Mouse (Mus musculus): ENCODE measurements around the gene Smim11. TPM values are rescaled to one million over a fixed set of nuclear protein-coding genes. Genes with fewer than 3 reads are reported as not detected.

The Smim11 gene
- total and polyA plus RNA-seq, 3 experiments = 81.5 to 84.7 TPM; not detected in 1

- TF ChIP-seq MEF2A (IDR thresholded peaks at IDR 0.05; ENCODE audit: extremely low read depth, insufficient replicate concordance, low read depth, low read length, poor library complexity, severe bottlenecking) (no peak), CHD2 (IDR thresholded peaks at IDR 0.05; ENCODE audit: low read length) (no peak), POLR2AphosphoS2 (IDR thresholded peaks at IDR 0.05; ENCODE audit: low read length) (peak; percentile 71), POLR2A (IDR thresholded peaks at IDR 0.05; ENCODE audit: control insufficient read depth in 1 of 2, insufficient read depth in 1 of 2, low read depth in 1 of 2, low read length in 2 of 2, poor library complexity in 1 of 2) (peak in 1 of 2 experiments; percentile 85; a peak in 2 of 4 replicates)
Measured at GRCm38 (mm10) chr16:92300649-92301411, at the start of gene Smim11 (continued).

GRCm38 (mm10) chr16:92254316-92254715, 46.8 kb upstream of the Smim11 start:
- TF ChIP-seq USF1 (IDR thresholded peaks at IDR 0.05; ENCODE audit: low read depth, low read length) (no peak), ZKSCAN1 (IDR thresholded peaks at IDR 0.05; ENCODE audit: low read depth, low read length) (no peak), MAZ (IDR thresholded peaks at IDR 0.05; ENCODE audit: low read depth, low read length) (no peak), MXI1 (IDR thresholded peaks at IDR 0.05; ENCODE audit: low read depth, low read length) (no peak), ZC3H11A (IDR thresholded peaks at IDR 0.05; ENCODE audit: low read depth, low read length) (no peak), MAFK (IDR thresholded peaks at IDR 0.05; ENCODE audit: borderline replicate concordance, low read depth, low read length) (no peak), RAD21 (IDR thresholded peaks at IDR 0.05; ENCODE audit: low read depth, low read length) (no peak)

GRCm38 (mm10) chr16:92267861-92268260, 33.2 kb upstream of the Smim11 start:
- TF ChIP-seq E2F4 (IDR thresholded peaks at IDR 0.05; ENCODE audit: borderline replicate concordance, low read depth, low read length) (no peak), MXI1 (IDR thresholded peaks at IDR 0.05; ENCODE audit: low read depth, low read length) (no peak), TCF12 (IDR thresholded peaks at IDR 0.05; ENCODE audit: low read depth, low read length) (no peak), MYB (IDR thresholded peaks at IDR 0.05; ENCODE audit: low read depth, low read length) (no peak), CHD1 (IDR thresholded peaks at IDR 0.05; ENCODE audit: low read depth, low read length) (no peak), TAL1 (IDR thresholded peaks at IDR 0.05; ENCODE audit: low read length) (no peak), ZC3H11A (IDR thresholded peaks at IDR 0.05; ENCODE audit: low read depth, low read length) (no peak), ZNF384 (IDR thresholded peaks at IDR 0.05; ENCODE audit: low read depth, low read length) (no peak), EP300 (IDR thresholded peaks at IDR 0.05; ENCODE audit: low read depth in 1 of 2, low read length in 2 of 2) (no peak), BHLHE40 (IDR thresholded peaks at IDR 0.05; ENCODE audit: borderline replicate concordance, low read depth, low read length) (no peak), HCFC1 (IDR thresholded peaks at IDR 0.05; ENCODE audit: low read depth, low read length) (no peak)
- H3K79me2 ChIP-seq (ENCODE audit: control insufficient read depth, insufficient read depth, low read length, poor library complexity) = no peaks in the 10 kb centered on the region
- H3K9ac ChIP-seq (ENCODE audit: control insufficient read depth, low read depth, low read length, poor library complexity, severe bottlenecking) = no peak overlapping the region
- peaks cover 31 to 45% of the 10 kb centered on the region in 2 experiments for H3K27me3 ChIP-seq (ENCODE audit: control insufficient read depth in 1 of 2, insufficient read depth in 2 of 2, low read length in 2 of 2)
- H3K4me1 ChIP-seq (ENCODE audit: control insufficient read depth in 1 of 2, insufficient read depth in 2 of 2, low read length in 2 of 2) = no peaks in the 10 kb centered on the region
- H3K27ac ChIP-seq (ENCODE audit: control insufficient read depth, low read depth, low read length) = no peak overlapping the region
- no peak for DNase-seq (ENCODE audit: low read depth, low spot score)
- H3K36me3 ChIP-seq (ENCODE audit: control insufficient read depth in 1 of 2, insufficient read depth in 2 of 2, low read length in 2 of 2) = no peaks in the 10 kb centered on the region
- H3K4me3 ChIP-seq (ENCODE audit: control insufficient read depth in 1 of 2, insufficient read depth in 1 of 2, low read depth in 2 of 2, low read length in 2 of 2) = no peak overlapping the region
- H3K9me3 ChIP-seq (replicated peaks; ENCODE audit: insufficient read depth, low read length) = no peaks in the 10 kb centered on the region

More at GRCm38 (mm10) chr16:92254316-92254715, 46.8 kb upstream of the Smim11 start:
- no peak overlapping the region for H3K9ac ChIP-seq (ENCODE audit: control insufficient read depth, low read depth, low read length, poor library complexity, severe bottlenecking)
- H3K79me2 ChIP-seq (ENCODE audit: control insufficient read depth, insufficient read depth, low read length, poor library complexity) = no peaks in the 10 kb centered on the region
- no peaks in the 10 kb centered on the region for H3K4me1 ChIP-seq (ENCODE audit: control insufficient read depth in 1 of 2, insufficient read depth in 2 of 2, low read length in 2 of 2)
- H3K4me3 ChIP-seq (ENCODE audit: control insufficient read depth in 1 of 2, insufficient read depth in 1 of 2, low read depth in 2 of 2, low read length in 2 of 2) = no peak overlapping the region
- peaks cover 0 to 3% of the 10 kb centered on the region in 2 experiments; a peak in 2 of 4 replicates for H3K27me3 ChIP-seq (ENCODE audit: control insufficient read depth in 1 of 2, insufficient read depth in 2 of 2, low read length in 2 of 2)
- no peak overlapping the region for H3K27ac ChIP-seq (ENCODE audit: control insufficient read depth, low read depth, low read length)
- H3K9me3 ChIP-seq (replicated peaks; ENCODE audit: insufficient read depth, low read length) = no peaks in the 10 kb centered on the region
- no peaks in the 10 kb centered on the region for H3K36me3 ChIP-seq (ENCODE audit: control insufficient read depth in 1 of 2, insufficient read depth in 2 of 2, low read length in 2 of 2)
- DNase-seq (ENCODE audit: low read depth, low spot score) = no peak

All from MEL (cell line).